Mouse (Mus musculus) retina, postnatal 1 day (tissue): Measurements from ENCODE around the gene Heyl.

Experiments used
- DNase-seq: peaks from one replicate; pipeline ENCODE4 v3.0.0-alpha.2; 2012

Gene Heyl

GRCm38 (mm10) chr4:123233492-123234084 lies at the start of gene Heyl:
TSS of gene Heyl (plus strand) at chr4:123233556.
- peak; percentile 84 for DNase-seq

GRCm38 (mm10) chr4:123184816-123185215 lies 48.5 kb upstream of the Heyl start:
- DNase-seq: peak; percentile 42

DNA sequence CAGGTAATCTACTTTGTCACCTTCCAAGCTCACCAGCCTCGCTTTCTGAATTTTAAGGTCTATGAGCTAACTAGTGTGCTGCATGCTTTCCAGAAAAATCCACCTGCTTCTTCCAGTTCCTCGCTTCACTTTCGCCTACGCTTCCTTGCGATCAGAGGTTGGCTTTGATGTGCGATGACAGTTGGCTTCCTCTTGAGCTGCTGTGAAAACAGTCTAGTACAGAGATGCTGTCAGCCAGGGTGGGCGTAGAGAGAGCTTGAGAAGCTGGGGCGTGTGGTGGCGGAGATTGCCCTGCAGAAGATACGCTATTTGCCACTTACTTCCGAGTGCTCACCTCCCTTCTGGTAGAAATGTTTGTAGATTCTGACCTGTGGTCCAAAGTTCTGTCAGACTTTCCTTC lies 41.0 kb upstream of the Heyl start:
- DNase-seq: no peak

DNA sequence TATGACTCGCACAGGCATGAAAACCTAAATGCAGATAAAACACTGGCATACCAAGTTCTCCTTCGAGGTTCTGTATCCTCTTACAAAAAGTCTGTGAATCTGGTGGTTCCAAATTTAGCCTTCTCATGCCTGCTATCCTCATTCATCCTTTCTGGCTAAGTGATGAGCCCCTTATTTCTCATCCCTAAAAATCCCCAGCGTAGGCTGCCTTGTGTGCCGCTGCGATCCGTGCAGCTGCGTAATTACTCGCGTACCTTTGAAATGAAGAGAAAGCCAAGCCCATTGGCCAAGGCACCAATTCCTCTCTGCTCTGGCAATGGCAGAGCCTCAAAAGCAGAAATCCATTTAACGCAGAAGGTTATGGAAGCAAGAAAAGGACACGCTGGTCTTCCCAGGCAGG lies 39.6 kb upstream of the Heyl start:
- DNase-seq: no peak

GRCm38 (mm10) chr4:123196695-123197094 lies 36.7 kb upstream of the Heyl start:
- DNase-seq: no peak

GRCm38 (mm10) chr4:123200771-123201185 lies 32.6 kb upstream of the Heyl start:
- DNase-seq: peak; percentile 83

DNA sequence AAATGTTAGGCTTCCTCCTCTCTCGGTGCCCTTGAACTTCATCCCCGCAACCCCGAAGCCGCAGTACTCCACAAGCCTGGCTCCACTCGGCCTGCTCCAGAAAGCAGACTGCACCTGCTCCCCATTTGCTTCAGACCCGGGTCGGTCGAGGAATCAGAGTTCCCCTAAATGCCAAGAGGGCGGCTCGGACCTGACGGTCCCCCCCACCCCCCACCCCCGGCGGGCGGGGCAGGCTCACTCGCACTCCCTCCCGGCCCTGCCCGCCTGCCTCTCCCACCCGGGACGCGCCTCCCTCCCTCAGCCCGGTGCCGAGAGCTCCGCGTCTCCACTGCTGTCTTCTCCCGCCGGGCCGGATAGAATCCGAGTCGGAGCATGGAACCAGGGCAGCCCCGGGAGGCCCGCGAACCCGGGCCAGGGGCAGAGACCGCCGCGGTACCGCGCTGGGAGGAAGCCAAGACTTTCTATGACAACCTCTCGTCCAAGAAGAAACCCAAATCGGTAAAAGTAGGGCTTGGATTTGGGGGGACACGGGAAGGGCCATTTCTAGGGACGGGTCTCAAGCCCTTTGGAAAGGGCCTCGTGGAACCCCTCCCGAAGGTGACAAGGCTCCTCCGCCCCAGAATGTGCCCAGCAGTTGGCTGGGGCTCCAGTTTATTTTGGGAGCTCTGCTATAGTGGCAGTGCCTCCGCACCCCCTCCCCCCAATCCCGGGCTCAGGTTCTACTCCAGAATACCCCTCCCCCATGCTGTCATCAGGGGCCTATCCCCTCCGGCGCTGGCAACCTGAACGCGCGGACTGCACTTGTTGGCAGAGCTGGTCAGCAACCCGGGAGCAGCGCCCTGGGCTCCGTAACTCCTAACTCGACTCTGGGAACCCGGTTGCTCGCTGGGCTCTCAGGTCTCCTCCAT lies 31.9 kb upstream of the Heyl start, which contains the start of gene Nt5c1a:
Gene Nt5c1a, plus strand, starts transcription at position 319 of the 908 bp plus-strand sequence.
- peak; percentile 49 for DNase-seq

GRCm38 (mm10) chr4:123202094-123202420 lies 31.3 kb upstream of the Heyl start:
- no peak for DNase-seq

DNA sequence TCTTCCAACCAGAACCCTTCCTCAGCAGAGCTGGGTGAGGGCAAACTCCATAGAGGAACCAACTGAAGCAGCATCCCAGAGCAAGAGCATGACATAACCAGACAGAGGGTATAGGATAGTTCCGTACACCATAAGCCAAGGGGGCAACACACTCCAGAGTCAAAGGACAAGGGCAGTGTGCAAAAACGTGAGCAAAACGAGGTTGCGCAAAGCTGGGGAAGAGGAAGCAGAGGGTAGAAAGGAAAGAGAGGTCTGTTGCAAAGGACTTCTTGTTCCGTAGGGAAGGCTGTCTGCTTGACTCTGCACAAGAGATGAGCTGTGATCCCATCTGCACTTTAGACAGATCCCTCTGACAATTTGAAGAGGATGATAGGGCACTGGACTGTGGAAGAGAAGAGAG lies 26.0 kb upstream of the Heyl start:
- DNase-seq: no peak

GRCm38 (mm10) chr4:123210996-123211395 lies 22.4 kb upstream of the Heyl start:
- DNase-seq: no peak

DNA sequence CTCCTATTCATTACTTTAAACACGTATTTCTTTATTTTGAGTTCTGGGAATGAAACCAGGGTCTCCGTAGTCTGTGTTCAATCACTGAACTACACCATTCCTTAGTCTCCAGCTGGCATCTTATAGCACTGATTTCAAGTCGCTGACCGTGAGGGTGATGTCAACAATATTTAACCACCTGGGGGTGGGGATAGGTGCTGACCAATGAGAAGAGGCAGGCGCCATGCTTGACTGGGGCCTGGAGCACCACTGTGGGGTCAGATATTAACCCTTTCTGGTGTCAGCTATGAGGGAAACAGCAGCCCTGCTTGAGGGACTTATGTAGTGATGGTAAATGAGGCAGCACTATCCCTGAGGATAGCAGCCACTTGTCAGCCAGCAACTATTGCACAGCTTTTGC lies 21.9 kb upstream of the Heyl start:
- DNase-seq: no peak

- no peak for DNase-seq
Measured at GRCm38 (mm10) chr4:123212330-123212729, 21.0 kb upstream of the Heyl start.

- no peak for DNase-seq
Measured at GRCm38 (mm10) chr4:123213975-123214374, 19.4 kb upstream of the Heyl start.

DNA sequence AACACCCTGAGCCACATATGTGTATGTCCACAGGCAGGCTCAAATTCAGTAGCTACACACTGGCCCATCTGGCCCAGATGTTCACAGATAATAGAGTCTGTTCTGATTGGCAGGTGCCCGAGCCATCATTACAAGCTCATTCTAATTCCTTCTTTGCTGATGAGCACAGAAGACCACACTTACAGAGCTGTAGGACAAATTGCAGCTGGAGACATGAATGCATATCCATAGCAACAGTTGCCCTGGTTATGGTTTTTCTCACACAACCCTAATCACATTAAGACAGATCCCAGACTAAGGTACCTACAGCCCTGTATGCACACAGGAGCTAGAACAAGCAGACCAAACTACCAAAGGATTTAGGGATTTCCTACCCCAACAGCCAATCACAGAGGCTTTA lies 18.0 kb upstream of the Heyl start:
- peak; percentile 29 for DNase-seq

DNA sequence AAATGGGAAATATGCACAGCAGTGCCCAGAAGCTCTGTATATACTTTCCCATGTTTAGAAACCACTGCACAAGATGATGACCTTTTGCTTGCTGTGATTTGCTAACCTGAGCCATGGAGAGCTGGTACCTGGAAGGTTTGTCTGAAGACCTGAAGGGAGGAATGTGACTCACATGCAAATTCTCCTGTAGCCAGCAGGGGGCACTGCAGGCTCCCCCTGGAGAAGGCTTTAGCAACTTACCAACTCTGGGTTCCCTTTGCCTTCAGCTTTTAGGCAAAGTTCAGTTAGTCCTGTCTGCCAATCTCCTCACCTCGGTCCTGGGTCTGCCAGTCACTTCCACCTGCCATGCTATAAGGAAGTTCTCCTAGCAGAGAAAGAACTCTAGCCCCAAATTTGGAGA lies 16.6 kb upstream of the Heyl start:
- peak; percentile 67 for DNase-seq

DNA sequence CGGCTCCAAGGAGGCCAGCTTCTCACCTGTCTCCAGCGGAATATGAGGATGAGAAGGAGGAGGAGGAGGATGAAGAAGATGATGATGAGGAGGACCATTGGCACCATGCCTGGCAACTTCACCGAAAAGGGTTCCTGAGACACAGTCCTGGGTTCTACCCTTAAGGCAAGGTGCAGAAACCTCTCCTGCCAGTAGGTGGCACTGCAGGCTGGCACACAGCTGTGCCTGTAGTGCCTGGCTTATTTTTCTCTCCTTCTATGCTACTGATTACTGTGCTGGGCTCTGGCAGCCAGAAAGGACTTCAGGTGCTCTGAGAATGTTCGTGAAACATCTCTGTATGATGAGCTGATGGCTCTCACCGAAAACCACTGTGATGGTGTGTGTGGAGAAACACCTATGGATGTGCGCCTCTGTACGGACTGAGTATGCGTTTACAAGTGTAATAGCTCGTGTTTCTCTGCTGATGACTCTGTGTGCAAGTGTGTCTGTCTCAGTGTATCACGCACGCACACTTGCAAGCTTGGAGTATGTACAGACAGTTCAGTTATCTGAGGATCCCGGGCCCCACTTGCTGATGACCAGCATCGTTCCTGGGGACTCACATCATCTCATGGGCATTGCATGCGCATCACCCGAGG lies 13.5 kb upstream of the Heyl start:
- peak; percentile 80 for DNase-seq

- no peak for DNase-seq
Measured at GRCm38 (mm10) chr4:123220637-123221036, 12.7 kb upstream of the Heyl start.

GRCm38 (mm10) chr4:123223309-123223708 lies 10.0 kb upstream of the Heyl start:
- DNase-seq: peak; percentile 57

- DNase-seq: peak; percentile 79
Measured at GRCm38 (mm10) chr4:123225718-123226403, 7.5 kb upstream of the Heyl start.

DNA sequence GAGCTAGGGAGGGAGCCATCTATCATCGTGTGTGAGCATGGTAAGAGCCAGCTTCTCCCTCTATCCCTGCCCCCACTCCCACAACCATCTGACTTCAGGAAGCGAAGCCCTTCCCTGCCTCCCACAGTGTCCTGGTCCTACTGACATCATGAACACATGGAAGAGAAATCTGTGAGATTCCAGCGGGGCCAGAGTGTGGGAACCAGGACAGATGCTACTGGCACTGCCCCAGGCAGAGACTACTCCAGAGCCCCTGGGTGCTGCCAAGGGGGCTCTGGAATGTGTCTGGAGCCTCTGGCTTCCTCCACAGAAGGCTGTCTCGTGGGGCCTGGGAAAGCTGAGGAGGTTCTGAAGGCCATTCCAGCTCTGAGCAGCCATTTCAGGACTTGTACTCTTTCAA lies 5.6 kb upstream of the Heyl start:
- peak; percentile 75 for DNase-seq

DNA sequence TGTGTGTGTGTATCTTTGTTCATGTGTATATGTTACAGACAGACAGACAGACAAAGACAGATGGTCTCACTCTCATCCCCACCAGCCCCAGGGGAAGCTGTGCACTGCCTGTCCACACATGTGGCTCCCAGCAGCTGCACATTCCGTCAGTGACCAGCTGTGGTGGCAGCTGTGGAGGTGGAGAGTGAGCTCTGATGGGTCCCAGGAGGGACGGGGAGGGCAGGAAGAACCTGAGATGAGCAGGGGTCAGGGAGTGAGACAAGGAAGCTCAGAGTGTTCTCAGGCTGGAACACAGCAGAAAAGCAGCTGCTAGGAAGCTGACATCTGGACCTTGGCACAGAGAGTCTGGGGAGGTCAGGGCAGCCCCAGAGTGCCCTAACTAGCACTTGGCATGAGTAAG lies 5.1 kb upstream of the Heyl start:
- DNase-seq: peak; percentile 43

DNA sequence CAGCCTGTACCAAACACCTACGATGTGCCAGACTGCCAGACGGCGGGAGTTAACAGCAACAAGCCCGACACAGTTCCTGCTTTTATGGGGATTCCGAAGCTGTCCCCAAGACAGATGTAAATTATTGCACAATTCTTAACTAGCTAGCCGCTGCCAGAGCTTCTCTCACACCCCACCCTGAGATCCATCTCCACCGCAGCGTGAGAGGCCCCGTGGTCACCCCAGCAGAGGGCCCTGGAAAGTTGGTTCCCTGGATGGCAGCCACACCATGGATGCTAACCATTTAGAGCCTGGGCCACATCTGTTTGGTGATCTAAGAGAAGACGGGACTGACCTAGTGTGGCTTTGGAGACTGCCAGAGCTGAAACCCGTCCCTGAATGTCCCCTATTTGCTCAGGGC lies 4.2 kb upstream of the Heyl start:
- DNase-seq: no peak

GRCm38 (mm10) chr4:123232841-123233240 lies 515 bp upstream of the Heyl start:
- no peak for DNase-seq
